Mouse (Mus musculus): Measurements from ENCODE around the gene Flnc.

GRCm38 (mm10) chr6:29497791-29498190, 64.7 kb downstream of the Flnc start:
- TF ChIP-seq POLR2A (IDR thresholded peaks at IDR 0.05; ENCODE audit: insufficient read depth, low read depth, low read length) (no peak), CTCF (IDR thresholded peaks at IDR 0.05; ENCODE audit: insufficient read depth, low read depth, low read length) (no peak)
